Mouse (Mus musculus) midbrain, postnatal 0 days (tissue): Measurements from ENCODE around the gene Fkbp2. TPM values are rescaled to one million over a fixed set of nuclear protein-coding genes. Genes with fewer than 3 reads are reported as not detected.

Source experiments
- ATAC-seq: fragments of 200-750 bp; cut with Nextera tagmentation; 2 replicates; pipeline ENCODE4 v1.8.0; 2017; ENCODE audit warnings: moderate number of reproducible peaks, mild to moderate bottlenecking, moderate TSS enrichment, moderate library complexity; ENCODE audit not compliant: low FRiP score
- DNase-seq: peaks from one replicate; pipeline ENCODE4 v3.0.0-alpha.2; 2015; ENCODE audit warnings: low spot score
- H3K27ac ChIP-seq: fragments of 300-500 bp; sonication (generic); 2 replicates; pipeline ENCODE4 v1.5.1; 2014; ENCODE audit warnings: low read depth, mild to moderate bottlenecking, low read length, mixed read lengths
- H3K27me3 ChIP-seq: fragments of 300-500 bp; sonication (generic); 2 replicates; pipeline ENCODE4 v1.6.1; 2014; ENCODE audit warnings: low read length, control low read depth, mixed read lengths; ENCODE audit not compliant: insufficient read depth
- H3K36me3 ChIP-seq: fragments of 300-500 bp; sonication (generic); 2 replicates; pipeline ENCODE4 v1.6.1; 2014; ENCODE audit warnings: low read length, control low read depth, mixed read lengths; ENCODE audit not compliant: insufficient read depth
- H3K4me1 ChIP-seq: fragments of 300-500 bp; sonication (generic); 2 replicates; pipeline ENCODE4 v1.6.1; 2014; ENCODE audit warnings: mild to moderate bottlenecking, control low read depth, antibody characterized with exemption, low read length, mixed read lengths; ENCODE audit not compliant: insufficient read depth
- H3K4me2 ChIP-seq: fragments of 300-500 bp; sonication (generic); 2 replicates; pipeline ENCODE4 v1.6.1; 2014; ENCODE audit warnings: low read depth, mild to moderate bottlenecking, low read length, mixed read lengths; ENCODE audit not compliant: poor library complexity, severe bottlenecking
- H3K4me3 ChIP-seq: fragments of 300-500 bp; sonication (generic); 2 replicates; pipeline ENCODE4 v1.5.1; 2014; ENCODE audit warnings: low read depth, mild to moderate bottlenecking, low read length, moderate library complexity
- H3K9ac ChIP-seq: fragments of 300-500 bp; sonication (generic); replicated peaks from 2 replicates; pipeline ENCODE4 v1.6.1; 2014; ENCODE audit warnings: mild to moderate bottlenecking, low read length, moderate library complexity, mixed read lengths; ENCODE audit not compliant: poor library complexity, severe bottlenecking
- H3K9me3 ChIP-seq: fragments of 300-500 bp; sonication (generic); 2 replicates; pipeline ENCODE4 v1.6.1; 2016; ENCODE audit warnings: low read length, control low read depth
- CTCF ChIP-seq: IDR thresholded peaks from 2 replicates; pipeline ENCODE4 v1.5.1; 2016; ENCODE audit warnings: antibody characterized with exemption, mild to moderate bottlenecking
- WGBS: fragments of 180-500 bp; shearing (Covaris S2); extraction: QIAGEN DNeasy Blood & Tissue Kit; methylation state at CpG from one replicate; pipeline ENCODE4 v1.1.7; 2014; 5-methylcytosine and 5-hydroxymethylcytosine counted together
- polyA plus RNA-seq: library from polyadenylated mRNA; unstranded; fragments of >200 nt; fragmentation: Nextera tagmentation; extraction: Ambion mirVana; gene quantifications from 2 replicates; pipeline ENCODE4 v1.2.1, GENCODE M21; 2015
- total RNA-seq: library from RNA; depleted of rRNA; stranded (reverse); fragments of >200 nt; gene quantifications from 2 replicates; pipeline ENCODE4 v1.2.3, GENCODE M21; 2014

Gene Fkbp2
- total and polyA plus RNA-seq, 2 experiments from 2014 or later, result 29.3 to 149 TPM

GRCm38 (mm10) chr19:6970460-6971085, 9.7 kb downstream of the Fkbp2 start:
- Histone ChIP-seq H3K27ac (no peak overlapping the region), H3K9me3 (no peaks in the 10 kb centered on the region), H3K9ac (peak overlapping the region; percentile 29; the same call in 1 of the 2 replicates), H3K4me1 (peaks cover under 1% of the 10 kb centered on the region; the same call in 1 of the 2 replicates), H3K27me3 (peaks cover 11% of the 10 kb centered on the region), H3K4me3 (peak overlapping the region; percentile 31; the same call in 1 of the 2 replicates), H3K36me3 (no peaks in the 10 kb centered on the region), H3K4me2 (no peak overlapping the region; the same call in 1 of the 2 replicates)
- no peak for TF ChIP-seq CTCF
- DNase-seq (no peak), ATAC-seq (no peak)
- WGBS, result 14% methylated on average over 11 of the region's 11 CpGs

DNA sequence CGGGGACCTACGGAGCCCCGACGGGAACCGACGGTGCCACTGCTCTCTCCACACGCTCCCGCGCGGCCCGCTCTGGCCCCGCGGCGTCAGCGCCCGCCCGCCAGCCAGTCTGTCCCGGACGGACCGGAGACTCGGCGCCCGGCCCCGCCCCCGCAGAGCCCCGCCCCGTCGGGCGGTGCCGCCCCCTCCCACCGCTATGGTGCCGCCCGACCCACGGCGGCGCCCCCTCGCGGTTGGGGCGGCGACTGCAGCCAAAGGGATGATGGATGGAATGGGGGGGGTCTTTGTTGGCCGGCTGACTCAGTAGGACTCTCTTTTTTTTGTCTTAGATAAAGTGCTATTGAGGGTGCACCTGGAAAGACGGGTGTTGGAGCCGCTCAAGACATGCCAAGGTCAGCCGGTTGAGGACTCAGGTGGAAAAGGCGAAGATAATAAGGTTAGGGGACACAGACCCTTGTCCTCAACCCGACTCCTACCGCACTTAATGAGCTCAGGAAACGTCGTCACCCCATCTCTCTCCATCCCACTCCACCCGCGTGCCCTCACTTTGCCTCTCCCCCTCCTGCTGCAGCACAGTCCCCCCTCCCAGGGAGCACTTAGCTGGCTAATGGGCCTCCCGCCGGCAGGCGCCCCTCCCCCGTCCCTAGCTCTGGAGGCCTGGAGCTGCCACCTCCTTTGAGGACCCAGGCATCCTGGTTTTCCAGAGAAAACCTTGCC, 10.5 kb downstream of the Fkbp2 start:
- peak overlapping the region; percentile 31 for H3K4me3 ChIP-seq
- H3K4me1 ChIP-seq, result no peaks in the 10 kb centered on the region
- TF ChIP-seq CTCF, result peak; percentile 64
- H3K9me3 ChIP-seq, result no peaks in the 10 kb centered on the region
- H3K4me2 ChIP-seq, result peak overlapping the region; percentile 43
- H3K27ac ChIP-seq, result no peak overlapping the region
- DNase-seq (peak; percentile 26), ATAC-seq (no peak)
- H3K9ac ChIP-seq, result peak overlapping the region; percentile 29; the same call in 1 of the 2 replicates
- WGBS, result 1% methylated on average over 53 of the region's 55 CpGs
- H3K27me3 ChIP-seq, result peaks cover 11% of the 10 kb centered on the region
- no peaks in the 10 kb centered on the region for H3K36me3 ChIP-seq

- H3K4me1 ChIP-seq, result no peaks in the 10 kb centered on the region
- H3K4me3 ChIP-seq, result peak overlapping the region; percentile 31
- no peaks in the 10 kb centered on the region for H3K36me3 ChIP-seq
- no peak overlapping the region for H3K9ac ChIP-seq
- peaks cover 11% of the 10 kb centered on the region for H3K27me3 ChIP-seq
- H3K27ac ChIP-seq, result no peak overlapping the region
- no peaks in the 10 kb centered on the region for H3K9me3 ChIP-seq
- peak overlapping the region; percentile 43 for H3K4me2 ChIP-seq
- DNase-seq, result no peak
- 2% methylated on average over 20 of the region's 20 CpGs for WGBS
- no peak for TF ChIP-seq CTCF
- no peak for ATAC-seq
These were observed 11.0 kb downstream of the Fkbp2 start for GRCm38 (mm10) chr19:6969291-6969664.

GRCm38 (mm10) chr19:6968491-6969271, 11.6 kb downstream of the Fkbp2 start:
- peak overlapping the region; percentile 31 for H3K4me3 ChIP-seq
- H3K9me3 ChIP-seq, result no peaks in the 10 kb centered on the region
- DNase-seq (no peak), ATAC-seq (no peak)
- H3K9ac ChIP-seq, result no peak overlapping the region
- 20% methylated on average over 15 of the region's 15 CpGs for WGBS
- H3K4me1 ChIP-seq, result no peaks in the 10 kb centered on the region
- TF ChIP-seq CTCF, result no peak
- H3K27ac ChIP-seq, result no peak overlapping the region
- H3K4me2 ChIP-seq, result peak overlapping the region; percentile 43
- no peaks in the 10 kb centered on the region for H3K36me3 ChIP-seq
- peaks cover 11% of the 10 kb centered on the region for H3K27me3 ChIP-seq

- H3K9me3 ChIP-seq, result no peaks in the 10 kb centered on the region
- H3K27ac ChIP-seq, result no peak overlapping the region
- 0 out of 2 replicates have a peak, but pooled peaks cover 12% of the 10 kb centered on the region for H3K36me3 ChIP-seq
- no peaks in the 10 kb centered on the region for H3K27me3 ChIP-seq
- ATAC-seq (no peak), DNase-seq (no peak)
- no peak for TF ChIP-seq CTCF
- H3K4me1 ChIP-seq, result 0 out of 2 replicates have a peak, but pooled peaks cover 3% of the 10 kb centered on the region
- no peak overlapping the region for H3K4me3 ChIP-seq
- WGBS, result 76% methylated on average over 10 of the region's 10 CpGs
- H3K4me2 ChIP-seq, result no peak overlapping the region
- no peak overlapping the region for H3K9ac ChIP-seq
These were observed 23.8 kb downstream of the Fkbp2 start for GRCm38 (mm10) chr19:6956461-6956860.
